Mouse (Mus musculus): Measurements from ENCODE around the gene Surf4.
"Not testable (repeated sequence)": the region's sequence is repeated elsewhere in the genome, so short reads cannot be mapped to it uniquely, and the experiment has no call there.

- TF ChIP-seq CTCF (IDR thresholded peaks at IDR 0.05; ENCODE audit: low read depth); EP300 (optimal IDR thresholded peaks at IDR 0.05): not testable (repeated sequence)
These were observed 48.2 kb downstream of the Surf4 start for GRCm38 (mm10) chr2:26885541-26885940.
